Mouse (Mus musculus): Measurements from ENCODE around the gene Mybl2. TPM values are rescaled to one million over a fixed set of nuclear protein-coding genes. Genes with fewer than 3 reads are reported as not detected.
A peak's percentile ranks its signal among the peaks of the same experiment; 100 is the strongest.
"Not testable (repeated sequence)": the region's sequence is repeated elsewhere in the genome, so short reads cannot be mapped to it uniquely, and the experiment has no call there.

Gene Mybl2
- 1 to 10 TPM in 1 of 2 experiments, under 1 TPM in 1; 0.59 to 2.2 TPM for total RNA-seq (2021)
- long read RNA-seq, experiment 1: 0 reads
- long read RNA-seq, experiment 2: 0 reads

GRCm38 (mm10) chr2:163054335-163054840 lies at the start of gene Mybl2:
Mybl2 (plus strand) TSS chr2:163054687.
- DNase-seq (ENCODE audit: low spot score in 2 of 2): peak; percentile 75 to 85

GRCm38 (mm10) chr2:163007299-163007698 lies 47.2 kb upstream of the Mybl2 start:
- no peak for DNase-seq (ENCODE audit: low spot score in 2 of 2)

GRCm38 (mm10) chr2:163016916-163017743 lies 37.4 kb upstream of the Mybl2 start, which contains the start of gene Ift52:
Ift52 (plus strand) TSS chr2:163017354.
- DNase-seq (ENCODE audit: low spot score in 2 of 2): peak; percentile 94 to 95

- DNase-seq (ENCODE audit: low spot score in 2 of 2): no peak
These were observed 23.2 kb upstream of the Mybl2 start for GRCm38 (mm10) chr2:163031289-163031688.

- DNase-seq (ENCODE audit: low spot score in 2 of 2): no peak
These were observed 22.7 kb upstream of the Mybl2 start for GRCm38 (mm10) chr2:163031757-163032156.

GRCm38 (mm10) chr2:163032622-163033021 lies 21.9 kb upstream of the Mybl2 start:
- DNase-seq (ENCODE audit: low spot score in 2 of 2): no peak

GRCm38 (mm10) chr2:163039940-163040339 lies 14.5 kb upstream of the Mybl2 start:
- DNase-seq (ENCODE audit: low spot score in 2 of 2): no peak

DNA sequence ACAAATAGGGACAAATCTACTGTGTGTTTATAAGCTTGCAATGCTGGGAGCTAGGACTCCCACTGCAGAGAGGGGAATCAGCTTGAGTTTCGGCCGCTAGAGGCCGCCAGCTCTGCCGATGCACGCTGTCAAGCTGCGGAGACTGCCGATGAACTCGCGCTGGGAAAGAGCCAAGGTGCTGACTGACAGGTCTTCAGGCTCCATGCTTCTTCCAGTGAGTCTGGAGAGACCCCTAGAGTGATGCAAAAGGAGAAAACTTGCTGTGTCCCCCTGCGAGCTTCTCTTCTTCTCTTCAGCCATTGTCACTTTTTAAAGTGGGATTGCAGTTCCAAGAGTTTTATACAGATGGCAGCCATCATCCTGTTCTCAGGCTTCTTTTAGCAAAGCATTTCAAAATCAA lies 6.4 kb upstream of the Mybl2 start:
- DNase-seq (ENCODE audit: low spot score in 2 of 2): peak; percentile 72 to 74

DNA sequence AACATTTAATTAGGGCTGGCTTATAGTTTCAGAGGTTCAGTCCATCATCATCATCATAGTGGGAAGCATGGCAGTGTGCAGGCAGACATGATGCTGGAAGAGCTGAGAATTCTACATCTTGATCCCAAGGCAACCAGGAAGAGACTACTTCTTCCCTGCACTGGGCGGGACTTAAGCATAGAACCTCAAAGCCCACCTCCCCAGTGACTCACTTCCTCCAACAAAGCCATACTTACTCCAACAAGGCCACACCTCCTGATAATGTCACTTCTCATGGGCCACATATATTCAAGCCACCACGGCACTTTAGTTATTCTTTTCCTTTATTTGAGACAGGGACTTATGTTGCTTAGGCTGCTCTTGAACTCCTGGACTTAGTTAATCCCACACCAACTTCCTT lies 5.4 kb upstream of the Mybl2 start:
- DNase-seq (ENCODE audit: low spot score in 2 of 2): no peak

DNA sequence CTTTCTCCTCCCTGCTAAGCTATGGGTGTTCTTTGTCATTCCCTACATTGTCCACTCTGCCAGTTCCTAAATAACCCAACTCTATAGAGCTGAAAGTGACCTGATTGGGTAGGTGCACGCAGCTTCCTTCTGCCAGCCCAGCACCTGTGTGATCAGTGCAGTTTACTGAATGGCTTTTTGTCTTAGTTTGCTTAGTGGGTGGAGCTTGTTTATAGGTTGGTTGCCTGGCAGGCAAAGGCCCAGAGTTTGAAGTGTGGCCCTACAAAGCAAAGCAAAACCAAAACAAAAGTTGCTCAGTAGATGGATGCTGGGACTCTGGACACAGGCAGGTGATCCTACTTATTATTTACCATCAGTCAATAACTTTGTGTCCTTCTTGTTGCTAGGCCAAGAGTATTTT lies 2.8 kb upstream of the Mybl2 start:
- no peak for DNase-seq (ENCODE audit: low spot score in 2 of 2)

- no peak for DNase-seq (ENCODE audit: low spot score in 2 of 2)
These were observed 2.4 kb upstream of the Mybl2 start for GRCm38 (mm10) chr2:163052101-163052500.

DNA sequence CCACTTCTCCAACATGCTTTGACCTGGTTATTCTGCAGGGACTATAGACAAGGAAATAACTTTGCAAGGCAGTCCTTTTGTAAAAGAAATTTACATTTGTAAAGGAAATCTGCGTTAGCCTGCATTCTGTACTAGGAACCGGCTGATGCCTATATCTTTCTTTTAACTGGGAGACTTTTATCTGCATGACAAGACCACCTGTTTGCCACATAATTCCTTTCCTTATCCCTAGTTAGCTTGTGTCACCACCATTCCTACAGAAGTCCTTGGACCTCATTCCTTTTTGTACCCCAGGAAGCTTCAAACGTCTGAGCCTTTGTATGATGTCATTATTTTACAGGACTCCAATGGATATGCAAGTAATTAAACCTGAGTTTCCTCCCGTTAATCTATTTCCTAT lies 1.7 kb upstream of the Mybl2 start:
- DNase-seq (ENCODE audit: low spot score in 2 of 2): no peak

GRCm38 (mm10) chr2:163054891-163055494 lies 506 bp downstream of the Mybl2 start:
- DNase-seq (ENCODE audit: low spot score in 2 of 2): no peak

DNA sequence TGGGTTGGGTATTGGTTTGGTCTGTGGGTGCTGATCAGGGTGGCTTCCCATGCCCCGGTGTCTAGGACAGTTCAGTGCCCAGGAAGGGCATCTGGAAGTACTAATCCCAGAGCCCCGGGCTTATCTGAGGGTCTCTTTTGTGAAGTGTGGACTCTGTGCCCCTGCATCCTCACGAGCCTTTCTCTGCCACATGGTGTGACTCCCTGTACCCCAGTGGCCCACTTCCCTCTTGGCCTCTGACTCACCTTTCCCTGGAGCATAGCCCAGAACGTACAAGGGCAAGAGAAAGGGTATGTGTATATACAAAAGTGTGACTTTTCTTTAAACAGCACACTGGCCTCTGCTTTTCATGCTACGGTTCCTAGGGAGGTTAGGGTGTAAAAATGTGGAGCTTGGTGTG lies 1.2 kb downstream of the Mybl2 start:
- DNase-seq (ENCODE audit: low spot score in 2 of 2): no peak

DNA sequence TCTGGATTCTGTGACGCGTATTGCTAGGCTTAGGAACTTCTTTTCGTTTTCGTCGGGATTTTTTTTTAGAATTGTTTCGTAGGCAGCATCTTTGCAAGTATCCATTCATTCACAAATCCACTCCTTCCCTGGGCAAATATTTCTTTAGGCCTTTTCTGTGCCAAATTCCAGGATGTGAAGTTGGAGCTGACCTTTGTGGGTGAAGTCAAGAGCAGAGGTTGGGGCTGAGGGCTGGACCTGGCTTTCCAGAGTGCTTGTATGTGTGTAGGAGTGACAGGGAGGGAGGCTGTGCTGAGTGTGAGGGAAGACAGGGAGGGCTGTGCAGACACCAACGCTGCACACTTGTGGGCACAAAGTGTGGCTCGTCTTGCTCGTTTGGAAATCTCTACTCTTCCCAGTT lies 2.1 kb downstream of the Mybl2 start:
- DNase-seq (ENCODE audit: low spot score in 2 of 2): no peak

DNA sequence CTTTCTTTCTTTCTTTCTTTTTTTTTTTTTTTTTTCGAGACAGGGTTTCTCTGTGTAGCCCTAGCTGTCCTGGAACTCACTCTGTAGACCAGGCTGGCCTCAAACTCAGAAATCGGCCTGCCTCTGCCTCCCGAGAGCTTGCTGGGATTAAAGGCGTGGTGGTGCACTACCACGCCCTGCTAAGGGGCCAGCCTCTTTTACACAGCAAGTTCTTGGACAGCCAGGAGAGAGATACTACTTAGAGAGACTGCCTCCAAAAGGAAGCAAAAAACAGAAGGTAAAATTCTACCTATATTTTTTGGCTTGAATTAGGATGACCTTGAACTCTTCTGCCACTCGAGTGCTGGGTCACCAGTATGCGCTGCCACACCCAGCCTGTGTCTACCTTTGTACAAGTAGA lies 4.5 kb downstream of the Mybl2 start:
- DNase-seq (ENCODE audit: low spot score in 2 of 2): not testable (repeated sequence)

DNA sequence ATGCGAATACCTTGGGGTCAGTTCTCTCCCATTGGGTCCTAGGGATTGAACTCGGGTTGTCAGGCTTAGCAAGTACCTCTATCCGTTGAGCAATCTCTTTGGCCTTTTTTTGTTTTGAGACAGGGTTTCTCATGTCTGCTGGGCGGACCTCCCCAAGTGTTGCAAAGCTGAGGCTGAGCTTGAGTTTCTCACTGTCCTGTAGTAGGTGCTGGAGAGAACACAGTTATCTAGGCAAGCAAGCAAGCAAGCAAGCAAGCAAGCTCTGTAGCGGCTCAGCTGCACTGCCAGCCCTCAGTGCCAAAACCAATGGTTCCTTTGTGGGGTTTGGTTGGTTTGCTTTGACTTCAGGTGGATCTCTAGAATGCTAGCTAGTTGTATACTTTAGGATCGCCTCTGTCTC lies 6.1 kb downstream of the Mybl2 start:
- DNase-seq (ENCODE audit: low spot score in 2 of 2): no peak

- no peak for DNase-seq (ENCODE audit: low spot score in 2 of 2)
These were observed 7.0 kb downstream of the Mybl2 start for GRCm38 (mm10) chr2:163061203-163062118.

DNA sequence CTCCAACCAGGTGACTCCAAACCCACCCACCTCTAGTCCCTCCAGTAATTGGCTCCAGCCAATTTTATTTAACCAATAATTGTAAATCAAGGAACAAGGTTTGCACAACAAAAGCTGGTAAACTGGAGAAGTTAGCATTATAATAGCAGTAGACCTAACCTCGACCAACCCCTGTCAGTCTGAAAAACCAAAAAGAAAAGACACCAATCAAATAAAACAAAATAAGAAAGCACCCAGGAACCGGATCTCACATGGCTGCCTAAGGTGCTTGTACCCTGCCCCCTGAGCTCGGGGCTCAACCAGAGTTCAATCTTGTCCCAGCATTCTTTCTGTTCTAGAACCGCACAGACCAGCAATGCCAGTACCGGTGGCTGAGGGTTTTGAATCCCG lies 7.6 kb downstream of the Mybl2 start:
- no peak for DNase-seq (ENCODE audit: low spot score in 2 of 2)

DNA sequence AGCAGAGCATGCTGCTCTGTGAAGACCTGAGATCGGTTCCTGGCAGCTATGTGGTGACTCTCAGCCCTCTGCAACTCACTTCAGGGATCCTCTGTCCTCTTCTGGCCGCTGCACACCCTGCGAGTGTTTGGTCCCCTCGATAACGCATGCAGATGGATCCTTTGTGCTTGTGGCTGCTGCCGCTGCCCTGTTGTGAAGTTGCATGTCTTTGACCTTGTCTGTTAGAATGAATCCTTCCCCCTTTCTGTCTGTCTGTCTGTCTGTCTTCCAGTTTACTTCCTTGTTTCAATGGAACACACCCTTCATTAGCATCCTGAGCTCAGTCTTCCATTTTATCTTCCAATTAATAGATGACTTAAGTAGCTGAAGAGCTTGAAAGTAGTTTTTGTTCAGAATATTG lies 11.8 kb downstream of the Mybl2 start:
- DNase-seq (ENCODE audit: low spot score in 2 of 2): no peak

- no peak for DNase-seq (ENCODE audit: low spot score in 2 of 2)
These were observed 12.7 kb downstream of the Mybl2 start for GRCm38 (mm10) chr2:163067233-163067632.

Data from left cerebral cortex, adult 18-20 months (tissue).